Mouse (Mus musculus) large intestine, adult 2 months (tissue): Measurements from ENCODE around the gene Vsig2. TPM values are rescaled to one million over a fixed set of nuclear protein-coding genes. Genes with fewer than 3 reads are reported as not detected.

Source experiments
- DNase-seq: peaks from one replicate; pipeline ENCODE4 v3.0.0-alpha.2; 2012; ENCODE audit warnings: low read depth, low spot score
- WGBS: fragments of 180-500 bp; shearing (Covaris S2); methylation state at CpG from one replicate; pipeline ENCODE4 v1.1.7; 2018; 5-methylcytosine and 5-hydroxymethylcytosine counted together
- polyA plus RNA-seq: library from polyadenylated mRNA; depleted of rRNA; stranded (reverse); fragments of >200 nt; gene quantifications from 2 replicates; pipeline ENCODE4 v1.2.3, GENCODE M21; 2012; rRNA removed

Gene Vsig2
- polyA plus RNA-seq: 2.3 and 2.6 TPM in 2 replicates

GRCm38 (mm10) chr9:37539170-37540025 lies at the start of gene Vsig2:
TSS of gene Vsig2 (plus strand) at chr9:37539255.
- 47% methylated on average over 23 of the region's 23 CpGs for WGBS
- DNase-seq: no peak

DNA sequence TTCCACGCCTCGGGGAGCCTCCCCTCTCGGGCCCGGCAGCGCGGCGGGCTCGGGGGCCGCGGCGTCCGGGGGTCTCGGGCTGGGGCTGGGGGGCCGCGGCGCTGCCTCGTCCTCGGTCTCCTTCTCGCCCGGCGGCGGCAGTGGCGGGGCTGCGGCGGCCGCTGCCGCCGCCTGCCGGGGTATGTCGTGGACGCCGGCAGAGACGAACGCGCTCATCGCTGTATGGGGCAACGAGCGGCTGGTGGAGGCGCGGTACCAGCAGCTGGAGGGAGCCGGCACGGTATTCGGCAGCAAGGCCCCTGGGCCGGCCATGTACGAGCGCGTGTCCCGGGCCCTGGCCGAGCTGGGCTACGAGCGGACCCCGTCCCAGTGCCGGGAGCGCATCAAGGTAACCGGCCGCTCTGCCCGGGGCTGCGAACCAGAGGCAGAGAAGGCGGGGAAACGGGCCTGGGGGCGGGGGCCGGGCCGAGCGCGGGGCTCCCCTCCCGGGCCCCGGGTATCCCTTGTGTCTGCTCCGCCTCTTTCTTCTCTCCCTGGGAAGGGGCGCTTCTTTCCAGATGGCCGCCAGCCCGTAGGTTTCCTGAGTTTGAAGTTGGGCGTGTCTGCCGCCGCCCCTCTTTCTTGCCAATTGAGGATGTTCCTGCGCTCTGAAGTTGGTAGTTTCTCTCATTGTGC lies 49.5 kb upstream of the Vsig2 start:
- no peak for DNase-seq
- under 1% methylated on average over 74 of the region's 75 CpGs for WGBS

DNA sequence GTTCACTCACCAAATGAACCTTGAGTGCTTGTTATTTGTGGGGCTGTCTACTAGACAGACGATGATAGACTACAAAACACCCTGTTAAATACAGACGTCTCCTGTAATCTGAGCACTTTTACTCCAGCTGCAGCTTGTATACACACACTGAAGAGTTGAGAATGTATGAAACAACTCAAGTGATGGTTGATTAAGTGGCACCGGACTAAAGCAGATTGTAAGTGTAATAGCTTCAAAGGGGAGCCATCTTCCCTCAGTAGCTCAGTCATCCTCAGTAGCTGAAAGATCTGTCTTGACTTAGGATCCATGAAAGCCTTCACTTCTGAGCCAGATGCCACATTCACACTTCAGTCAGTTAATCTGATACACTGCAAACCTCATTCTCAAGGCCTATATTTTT lies 43.3 kb upstream of the Vsig2 start:
- WGBS: 69% methylated on average over 3 of the region's 3 CpGs

DNA sequence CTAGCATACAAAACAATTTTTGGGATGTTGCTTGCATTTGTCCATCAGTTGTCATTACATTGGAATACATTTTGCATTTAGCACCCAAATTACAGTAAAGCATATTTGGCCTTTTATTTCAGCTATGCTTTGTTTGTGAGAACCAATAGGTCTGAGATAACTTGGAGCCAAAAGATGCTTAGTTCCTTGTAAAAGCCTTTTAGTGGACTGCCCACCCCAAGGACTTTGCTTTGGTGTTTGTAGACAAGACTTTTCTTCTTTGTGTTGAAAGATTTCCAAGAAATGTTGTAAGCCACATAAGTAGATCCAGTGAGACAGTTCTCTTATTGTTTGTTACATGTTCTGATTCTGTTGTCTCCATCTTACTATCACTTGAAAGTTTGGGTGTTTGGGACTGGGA lies 42.7 kb upstream of the Vsig2 start:
- no peak for DNase-seq

More for the DNA sequence above, 43.3 kb upstream of the Vsig2 start:
- no peak for DNase-seq

- no peak for DNase-seq
- 91% methylated on average over 3 of the region's 3 CpGs for WGBS
These were observed 38.9 kb upstream of the Vsig2 start for GRCm38 (mm10) chr9:37500201-37500600.

DNA sequence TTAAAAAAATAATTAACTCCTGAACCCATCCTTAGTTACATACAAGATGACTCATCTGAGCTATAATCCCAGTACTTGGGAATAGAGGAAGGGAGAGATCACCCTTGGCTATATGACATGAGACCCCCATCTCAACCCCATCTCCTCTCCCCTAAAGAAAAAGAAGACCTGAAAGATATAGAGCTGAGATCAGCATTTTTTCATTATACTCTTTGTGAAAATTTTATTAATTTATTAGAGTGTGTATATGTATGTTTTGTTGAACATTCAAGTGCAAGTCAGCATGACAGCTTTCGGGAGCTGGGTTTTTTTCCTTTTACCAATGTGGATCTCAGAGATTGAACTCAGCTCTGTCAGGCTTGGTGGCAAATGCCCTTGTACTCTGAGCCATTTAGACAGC lies 37.9 kb upstream of the Vsig2 start:
- 97% methylated on average over 1 of the region's 1 CpGs for WGBS
- no peak for DNase-seq

DNA sequence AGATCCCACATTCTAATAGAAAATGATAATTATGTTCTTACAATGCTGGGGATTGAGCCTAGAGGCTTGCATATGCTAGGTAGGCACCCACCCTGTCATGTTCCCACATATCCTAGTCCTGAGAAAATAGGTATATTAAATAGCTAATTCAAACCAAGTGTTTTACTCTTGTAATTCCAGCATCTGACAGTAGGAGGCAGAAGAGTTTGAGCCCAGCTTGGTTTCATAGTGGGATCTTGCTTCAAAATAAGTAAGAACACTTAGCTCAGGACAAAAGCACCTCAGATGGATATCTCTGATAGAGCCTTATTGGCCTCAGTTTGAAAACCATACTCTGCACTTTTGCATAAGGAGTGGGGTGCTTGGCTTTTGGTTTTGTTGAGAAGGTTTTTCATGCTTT lies 34.7 kb upstream of the Vsig2 start:
- no peak for DNase-seq

DNA sequence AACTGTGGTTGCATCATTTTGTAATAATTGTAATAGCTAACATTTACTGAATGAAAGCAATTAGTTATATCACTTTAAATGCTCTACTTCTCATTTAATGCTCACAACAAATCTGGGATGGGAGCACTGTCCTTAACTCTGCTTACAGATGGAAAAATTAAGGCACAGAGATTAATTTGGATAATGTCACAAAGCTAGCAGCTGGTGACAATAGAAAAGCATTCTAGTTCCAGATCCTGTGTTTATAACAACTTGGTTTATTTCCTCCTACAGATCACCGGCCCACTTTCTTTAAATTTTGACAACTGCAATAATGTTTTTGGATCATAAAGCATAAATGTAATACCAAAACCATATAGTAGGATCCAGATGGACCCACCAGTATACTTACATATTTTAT lies 33.0 kb upstream of the Vsig2 start:
- WGBS: 62% methylated on average over 1 of the region's 1 CpGs

DNA sequence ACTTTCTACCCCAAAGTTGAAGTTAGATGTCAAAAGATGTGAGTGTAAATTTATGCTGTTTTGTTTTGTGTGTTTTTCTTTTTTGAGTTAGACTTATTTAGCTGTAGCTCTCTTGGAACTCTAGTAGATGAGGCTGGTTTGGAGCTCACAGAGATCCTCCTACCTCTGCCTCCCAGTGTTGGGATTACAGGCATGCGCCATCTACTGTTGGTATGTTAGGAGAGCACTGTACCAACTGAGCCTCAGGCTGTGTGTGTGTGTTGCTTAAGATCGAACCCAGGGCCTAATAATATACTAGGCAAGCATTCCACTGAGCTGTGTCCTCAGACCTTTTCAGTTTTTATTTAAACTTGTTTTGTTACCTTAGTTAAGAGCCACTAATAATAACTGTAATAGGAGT lies 27.0 kb upstream of the Vsig2 start:
- WGBS: 93% methylated on average over 2 of the region's 2 CpGs
- DNase-seq: no peak

More for the DNA sequence above, 33.0 kb upstream of the Vsig2 start:
- no peak for DNase-seq

GRCm38 (mm10) chr9:37514456-37514855 lies 24.6 kb upstream of the Vsig2 start:
- DNase-seq: no peak
- 65% methylated on average over 3 of the region's 3 CpGs for WGBS

DNA sequence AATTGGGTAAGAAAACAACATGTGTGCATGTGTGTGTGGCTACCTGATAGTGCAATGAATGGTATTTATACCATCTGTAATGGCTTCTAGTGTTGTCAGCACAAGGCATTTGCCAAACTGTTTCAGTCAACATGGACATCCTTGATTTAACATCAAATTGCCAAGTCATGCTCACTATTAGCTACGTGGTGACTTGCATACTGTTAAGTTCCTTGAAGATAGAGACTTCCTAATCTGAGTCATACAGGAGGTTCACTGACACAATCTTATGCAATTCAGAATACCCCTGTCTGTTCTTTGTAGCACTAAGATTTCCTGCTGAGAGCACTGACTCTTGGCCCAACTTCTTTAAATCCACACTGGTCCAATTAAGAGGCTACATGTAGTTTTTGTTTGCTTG lies 21.6 kb upstream of the Vsig2 start:
- no peak for DNase-seq
- 54% methylated on average over 1 of the region's 1 CpGs for WGBS

DNA sequence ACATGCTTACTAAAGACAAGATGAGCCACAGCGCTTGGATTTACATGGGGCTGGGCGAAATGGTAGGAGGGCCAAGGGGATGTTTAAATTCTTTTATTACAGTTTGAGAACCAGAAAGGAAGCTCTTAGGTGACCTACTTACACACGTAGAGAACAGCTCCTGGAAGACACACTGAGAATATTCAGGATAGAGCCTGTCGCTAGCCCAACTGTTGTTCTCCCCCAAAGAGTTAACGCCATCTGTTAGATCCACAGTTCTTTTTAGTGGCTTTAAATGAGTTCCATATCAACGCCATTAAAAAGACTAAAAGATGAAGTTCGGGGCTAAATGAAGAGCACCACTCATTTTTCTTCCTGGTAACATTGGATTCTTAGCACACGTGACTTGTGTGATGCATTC lies 20.1 kb upstream of the Vsig2 start:
- WGBS: 92% methylated on average over 8 of the region's 8 CpGs
- no peak for DNase-seq

DNA sequence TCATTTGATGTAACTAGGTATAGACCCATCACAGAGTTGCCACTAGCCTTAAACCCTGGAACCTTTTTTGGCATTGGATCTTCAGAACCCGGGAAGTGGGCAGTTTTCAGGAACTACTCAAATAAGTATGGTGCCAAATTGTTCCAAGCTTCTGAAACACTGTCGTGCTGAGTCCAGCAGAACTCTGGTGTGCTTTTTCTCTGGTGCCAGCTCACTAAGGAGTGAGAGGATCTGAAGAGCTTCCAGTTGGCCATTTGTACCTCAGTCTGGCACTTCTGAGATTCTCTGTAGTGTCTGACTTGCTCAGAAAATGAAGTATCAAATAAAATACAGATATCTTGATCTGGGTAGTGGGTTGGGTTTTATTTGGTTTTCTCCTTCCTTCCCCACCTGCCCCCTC lies 19.1 kb upstream of the Vsig2 start:
- WGBS: 80% methylated on average over 2 of the region's 2 CpGs
- no peak for DNase-seq

- 92% methylated on average over 2 of the region's 2 CpGs for WGBS
- no peak for DNase-seq
These were observed 13.6 kb upstream of the Vsig2 start for GRCm38 (mm10) chr9:37525461-37525860.

DNA sequence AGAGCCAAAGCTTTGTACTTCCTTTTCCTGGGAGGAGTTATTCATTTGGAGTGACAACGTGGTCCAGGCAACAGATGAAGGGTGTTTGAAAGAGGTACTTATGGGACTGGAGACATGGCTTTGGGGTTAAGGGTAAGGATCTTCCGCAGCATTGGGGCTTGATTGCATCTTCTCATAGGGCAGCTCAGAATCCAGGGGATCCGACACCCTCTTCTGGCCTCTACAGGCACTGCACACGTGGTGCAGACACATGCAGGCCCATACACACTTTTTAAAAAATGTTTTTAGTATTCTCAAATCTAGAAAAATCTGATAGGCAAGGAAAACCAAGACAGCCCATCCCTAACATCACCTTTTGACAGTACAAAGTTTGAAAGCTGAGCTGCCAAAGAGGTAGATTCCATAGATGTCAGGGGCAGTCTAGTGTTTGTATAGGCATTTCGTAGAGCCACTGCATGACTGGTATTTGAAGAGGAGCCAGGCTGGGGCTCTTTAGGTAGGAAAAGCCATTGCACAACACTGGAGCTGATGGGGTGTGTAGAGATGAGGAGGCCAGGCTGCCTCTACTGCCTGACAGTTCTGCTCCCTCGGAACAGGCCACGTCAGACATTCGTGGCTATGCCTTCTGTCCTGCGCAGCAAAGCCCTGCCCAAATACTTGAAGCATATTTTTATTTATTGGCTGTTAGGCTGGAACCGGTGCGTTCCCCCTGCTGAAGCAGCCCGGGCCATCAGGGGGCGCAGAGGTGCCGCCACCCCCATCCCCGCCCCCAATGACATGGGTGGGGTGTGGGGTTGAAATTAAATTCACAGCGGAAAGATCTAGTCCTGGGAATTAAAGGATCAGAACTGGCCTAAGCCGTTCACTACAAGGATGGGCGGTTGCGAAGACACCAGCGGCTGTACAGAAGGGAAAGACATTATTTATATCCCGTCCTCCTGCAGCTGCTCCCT lies 12.3 kb upstream of the Vsig2 start:
- 50% methylated on average over 21 of the region's 21 CpGs for WGBS
- DNase-seq: no peak

DNA sequence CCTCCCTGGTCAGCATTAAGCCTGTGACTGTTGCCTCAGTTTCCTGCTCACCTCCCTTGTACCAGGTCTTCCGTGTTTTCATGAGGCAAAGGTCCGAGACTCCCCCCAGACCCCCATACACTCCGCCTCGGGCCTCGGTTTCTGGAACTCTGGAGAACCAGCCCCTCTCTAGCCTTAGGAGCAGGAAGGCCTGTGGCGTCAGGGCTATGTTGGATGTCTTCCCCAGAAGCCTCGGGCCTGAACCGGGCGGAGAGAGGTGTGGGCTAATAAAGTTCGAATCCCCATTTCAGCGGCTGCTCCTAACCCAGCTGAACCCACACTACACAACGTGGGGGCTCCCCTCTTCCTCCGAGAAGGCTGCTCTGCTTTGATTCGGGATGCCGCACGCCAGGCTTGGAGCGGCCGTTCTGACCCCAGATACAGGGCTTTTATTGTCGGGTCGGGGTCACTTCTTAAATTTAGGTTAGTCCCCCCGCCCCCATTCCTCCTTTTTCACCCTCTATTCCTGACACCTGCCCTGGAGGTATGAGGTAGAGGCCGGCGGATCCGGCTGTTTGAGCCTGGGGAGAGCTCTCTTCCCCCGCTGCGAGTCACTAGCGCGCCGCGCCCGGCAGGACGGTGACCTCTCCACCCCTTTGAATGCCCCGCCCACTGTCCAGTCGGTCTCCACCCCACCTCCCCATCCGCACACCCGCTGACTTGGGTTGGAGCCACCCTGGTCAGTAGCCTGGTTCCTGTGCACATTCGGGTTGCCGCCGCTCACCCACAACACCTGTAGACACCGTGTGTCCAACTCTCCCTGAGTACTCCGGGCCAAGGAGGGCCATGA lies 11.4 kb upstream of the Vsig2 start, which contains the start of gene Esam:
Esam (plus strand) TSS at position 683 of the 829 bp plus-strand sequence.
- 21% methylated on average over 41 of the region's 41 CpGs for WGBS
- DNase-seq: no peak

GRCm38 (mm10) chr9:37528225-37528970 lies 10.7 kb upstream of the Vsig2 start:
- DNase-seq: no peak
- WGBS: 61% methylated on average over 9 of the region's 9 CpGs

- no peak for DNase-seq
These were observed 8.8 kb upstream of the Vsig2 start for GRCm38 (mm10) chr9:37530031-37530887.

More at GRCm38 (mm10) chr9:37530031-37530887, 8.8 kb upstream of the Vsig2 start:
- 9% methylated on average over 32 of the region's 32 CpGs for WGBS
